Mouse (Mus musculus): Measurements from ENCODE around the gene Il34. TPM values are rescaled to one million over a fixed set of nuclear protein-coding genes. Genes with fewer than 3 reads are reported as not detected.
"Not testable (repeated sequence)": the region's sequence is repeated elsewhere in the genome, so short reads cannot be mapped to it uniquely, and the experiment has no call there.

The Il34 gene
- polyA plus RNA-seq, 1 experiment from 2014 or later: 0.24 TPM

GRCm38 (mm10) chr8:110787411-110787954 lies 18.2 kb downstream of the Il34 start:
- DNase-seq (ENCODE audit: low spot score): no peak
- H3K27ac ChIP-seq (replicated peaks): no peak overlapping the region
- H3K36me3 ChIP-seq (replicated peaks): no peaks in the 10 kb centered on the region
- no peaks in the 10 kb centered on the region for H3K9me3 ChIP-seq
- no peaks in the 10 kb centered on the region for H3K27me3 ChIP-seq (replicated peaks; ENCODE audit: low read depth, poor library complexity, severe bottlenecking)
- H3K4me3 ChIP-seq: no peak overlapping the region
- WGBS: 79% methylated on average over 9 of the region's 9 CpGs
- peaks cover 5% of the 10 kb centered on the region; the same call in 1 of the 2 replicates for H3K4me1 ChIP-seq

DNA sequence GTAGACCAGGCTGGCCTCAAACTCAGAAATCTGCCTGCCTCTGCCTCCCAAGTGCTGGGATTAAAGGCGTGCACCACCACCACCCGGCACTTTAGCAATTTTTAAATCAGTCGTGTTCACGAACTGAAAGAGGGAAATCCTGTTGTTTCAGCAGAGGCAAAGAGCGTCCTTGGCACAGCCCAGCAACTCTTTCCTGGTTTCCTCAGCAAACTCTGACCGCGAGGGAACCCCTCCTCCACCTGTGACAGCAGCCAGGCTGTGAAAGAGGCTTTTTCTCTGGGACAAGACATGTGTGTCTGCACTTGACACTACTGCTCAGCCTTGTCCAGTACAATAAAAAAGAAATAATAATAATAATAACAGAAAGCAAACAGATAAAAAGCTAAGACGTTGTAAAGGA lies 18.8 kb downstream of the Il34 start:
- WGBS: 86% methylated on average over 8 of the region's 8 CpGs
- Histone ChIP-seq H3K4me1 (peaks cover 5% of the 10 kb centered on the region; the same call in 1 of the 2 replicates), H3K36me3 (replicated peaks) (no peaks in the 10 kb centered on the region), H3K27me3 (replicated peaks; ENCODE audit: low read depth, poor library complexity, severe bottlenecking) (no peaks in the 10 kb centered on the region), H3K4me3 (no peak overlapping the region), H3K27ac (replicated peaks) (no peak overlapping the region), H3K9me3 (no peaks in the 10 kb centered on the region)
- no peak for DNase-seq (ENCODE audit: low spot score)

- not testable (repeated sequence) for H3K27ac ChIP-seq (replicated peaks); H3K36me3 ChIP-seq (replicated peaks)
- WGBS: 79% methylated on average over 7 of the region's 7 CpGs
Measured at GRCm38 (mm10) chr8:110786501-110786900, 19.2 kb downstream of the Il34 start.

GRCm38 (mm10) chr8:110785366-110785765 lies 20.4 kb downstream of the Il34 start:
- no peaks in the 10 kb centered on the region for H3K27me3 ChIP-seq (replicated peaks; ENCODE audit: low read depth, poor library complexity, severe bottlenecking)
- H3K4me3 ChIP-seq: no peak overlapping the region
- H3K27ac ChIP-seq (replicated peaks): no peak overlapping the region
- H3K4me1 ChIP-seq: peaks cover 5% of the 10 kb centered on the region; the same call in 1 of the 2 replicates
- 63% methylated on average over 2 of the region's 2 CpGs for WGBS
- no peaks in the 10 kb centered on the region for H3K9me3 ChIP-seq
- DNase-seq (ENCODE audit: low spot score): no peak
- no peaks in the 10 kb centered on the region for H3K36me3 ChIP-seq (replicated peaks)

More at GRCm38 (mm10) chr8:110786501-110786900, 19.2 kb downstream of the Il34 start:
- not testable (repeated sequence) for H3K9me3 ChIP-seq; H3K27me3 ChIP-seq (replicated peaks; ENCODE audit: low read depth, poor library complexity, severe bottlenecking); H3K4me3 ChIP-seq; DNase-seq (ENCODE audit: low spot score); H3K4me1 ChIP-seq

DNA sequence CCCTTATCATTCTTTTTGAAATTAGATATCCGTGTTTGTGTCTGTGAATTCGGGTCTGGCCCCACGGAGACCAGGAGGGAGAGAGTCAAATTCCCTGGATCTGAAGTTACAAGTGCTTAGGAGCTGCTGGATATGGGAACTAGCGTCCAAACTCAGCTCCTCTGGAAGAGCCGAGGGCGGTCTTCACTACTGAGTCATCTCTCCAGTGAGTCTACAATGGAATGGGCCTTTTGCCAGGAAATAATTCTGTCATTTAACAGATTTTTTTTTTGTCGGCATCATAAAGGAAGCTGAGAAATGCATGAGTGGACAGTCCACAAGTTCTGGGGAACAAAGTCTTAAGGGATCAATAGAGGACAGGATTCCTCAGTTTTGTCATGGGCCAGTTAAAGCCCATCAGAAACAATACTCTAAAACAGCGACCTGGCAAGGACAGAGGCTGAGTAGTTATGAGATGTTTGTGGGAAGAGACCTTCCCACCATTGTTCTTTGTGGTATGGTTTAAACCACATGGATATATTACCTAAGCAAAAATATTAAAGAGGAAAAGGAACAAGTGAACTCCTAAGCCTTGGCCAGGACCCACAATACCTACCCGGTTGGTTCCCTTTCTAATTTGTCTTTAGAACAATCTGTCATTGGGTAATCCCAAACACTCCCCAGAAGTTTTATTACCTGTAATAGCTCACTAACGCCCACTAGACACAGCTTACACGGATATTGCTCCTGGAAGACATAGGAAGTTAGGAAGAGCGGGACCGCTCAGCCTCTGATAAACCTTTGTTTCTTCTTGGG lies 25.6 kb downstream of the Il34 start:
- 88% methylated on average over 13 of the region's 13 CpGs for WGBS
- DNase-seq (ENCODE audit: low spot score): no peak
- Histone ChIP-seq H3K9me3 (no peaks in the 10 kb centered on the region), H3K27me3 (replicated peaks; ENCODE audit: low read depth, poor library complexity, severe bottlenecking) (no peaks in the 10 kb centered on the region), H3K27ac (replicated peaks) (no peak overlapping the region), H3K4me3 (no peak overlapping the region), H3K36me3 (replicated peaks) (no peaks in the 10 kb centered on the region), H3K4me1 (no peaks in the 10 kb centered on the region)

DNA sequence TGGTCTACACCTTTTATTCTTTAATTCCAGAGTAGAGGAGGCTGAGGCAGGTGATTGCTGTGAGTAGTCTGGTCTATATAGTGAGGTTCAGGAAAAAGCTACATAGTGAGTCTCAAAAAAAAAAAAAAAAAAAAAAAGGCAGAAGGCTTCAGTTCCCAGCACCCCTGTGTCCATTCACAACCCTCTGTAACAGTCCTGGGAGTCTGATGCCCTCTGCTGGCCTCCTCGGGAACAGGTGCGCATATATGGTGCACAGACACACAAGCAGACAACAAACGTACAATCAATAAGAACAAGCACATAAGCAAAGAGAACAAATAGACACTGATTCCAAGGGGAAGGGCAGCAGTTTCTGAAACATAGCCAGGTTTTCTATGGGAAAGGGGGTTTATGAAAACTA lies 29.4 kb downstream of the Il34 start:
- WGBS: 93% methylated on average over 3 of the region's 3 CpGs
- no peak overlapping the region for H3K4me3 ChIP-seq
- no peaks in the 10 kb centered on the region for H3K36me3 ChIP-seq (replicated peaks)
- H3K9me3 ChIP-seq: no peaks in the 10 kb centered on the region
- no peak overlapping the region for H3K27ac ChIP-seq (replicated peaks)
- H3K4me1 ChIP-seq: no peaks in the 10 kb centered on the region
- no peak for DNase-seq (ENCODE audit: low spot score)
- H3K27me3 ChIP-seq (replicated peaks; ENCODE audit: low read depth, poor library complexity, severe bottlenecking): no peaks in the 10 kb centered on the region

DNA sequence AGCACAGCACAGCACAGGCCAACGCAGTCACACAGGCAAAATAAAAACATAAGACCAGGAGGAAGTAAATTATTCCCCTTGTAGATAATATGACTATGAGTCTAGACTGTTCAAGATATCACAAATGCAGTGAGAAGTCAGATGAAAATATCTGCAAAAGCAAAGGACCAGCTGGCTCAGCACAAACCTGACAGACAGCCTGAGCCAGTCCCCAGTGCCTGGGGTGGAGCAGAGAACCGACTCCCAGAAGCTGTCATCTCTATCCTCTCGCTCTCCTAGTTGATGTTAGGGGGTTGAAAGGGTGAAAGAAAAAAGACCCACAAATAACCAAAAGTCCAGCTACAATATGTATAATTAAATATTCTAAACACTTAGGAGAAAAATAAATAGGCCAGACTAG lies 30.0 kb downstream of the Il34 start:
- WGBS: 90% methylated on average over 3 of the region's 3 CpGs
- H3K9me3 ChIP-seq: no peaks in the 10 kb centered on the region
- H3K4me3 ChIP-seq: no peak overlapping the region
- DNase-seq (ENCODE audit: low spot score): no peak
- no peaks in the 10 kb centered on the region for H3K36me3 ChIP-seq (replicated peaks)
- H3K27ac ChIP-seq (replicated peaks): no peak overlapping the region
- H3K27me3 ChIP-seq (replicated peaks; ENCODE audit: low read depth, poor library complexity, severe bottlenecking): no peaks in the 10 kb centered on the region
- H3K4me1 ChIP-seq: no peaks in the 10 kb centered on the region

- no peak overlapping the region for H3K27ac ChIP-seq (replicated peaks)
- H3K4me1 ChIP-seq: no peaks in the 10 kb centered on the region
- H3K27me3 ChIP-seq (replicated peaks; ENCODE audit: low read depth, poor library complexity, severe bottlenecking): no peaks in the 10 kb centered on the region
- no peaks in the 10 kb centered on the region for H3K36me3 ChIP-seq (replicated peaks)
- no peak overlapping the region for H3K4me3 ChIP-seq
- 76% methylated on average over 8 of the region's 8 CpGs for WGBS
- H3K9me3 ChIP-seq: no peaks in the 10 kb centered on the region
- no peak for DNase-seq (ENCODE audit: low spot score)
Measured at GRCm38 (mm10) chr8:110775316-110775715, 30.4 kb downstream of the Il34 start.

DNA sequence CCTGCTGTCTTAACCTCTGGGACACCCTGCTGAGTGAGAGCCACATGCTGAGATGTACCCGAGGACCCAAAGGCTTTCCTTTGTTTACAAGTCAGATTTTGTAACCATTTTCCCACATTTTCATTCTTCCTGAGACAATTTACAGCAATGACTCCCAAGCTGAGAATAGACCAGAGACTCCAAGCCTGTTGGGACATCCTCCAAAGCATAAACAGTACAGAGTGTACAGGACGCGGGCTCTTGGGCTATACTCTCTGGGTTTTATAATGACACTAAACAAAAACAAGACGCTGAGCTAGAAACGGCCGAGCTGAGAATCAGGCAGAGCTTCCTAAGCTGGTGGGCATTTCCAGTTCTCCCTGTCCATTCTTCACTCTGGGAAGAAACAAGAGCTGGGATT lies 31.0 kb downstream of the Il34 start:
- H3K9me3 ChIP-seq: no peaks in the 10 kb centered on the region
- H3K27me3 ChIP-seq (replicated peaks; ENCODE audit: low read depth, poor library complexity, severe bottlenecking): no peaks in the 10 kb centered on the region
- H3K27ac ChIP-seq (replicated peaks): no peak overlapping the region
- no peak for DNase-seq (ENCODE audit: low spot score)
- H3K36me3 ChIP-seq (replicated peaks): no peaks in the 10 kb centered on the region
- 83% methylated on average over 6 of the region's 6 CpGs for WGBS
- no peaks in the 10 kb centered on the region for H3K4me1 ChIP-seq
- no peak overlapping the region for H3K4me3 ChIP-seq

- no peak overlapping the region for H3K27ac ChIP-seq (replicated peaks)
- no peaks in the 10 kb centered on the region for H3K27me3 ChIP-seq (replicated peaks; ENCODE audit: low read depth, poor library complexity, severe bottlenecking)
- no peaks in the 10 kb centered on the region for H3K4me1 ChIP-seq
- no peak overlapping the region for H3K4me3 ChIP-seq
- no peaks in the 10 kb centered on the region for H3K36me3 ChIP-seq (replicated peaks)
- no peak for DNase-seq (ENCODE audit: low spot score)
- H3K9me3 ChIP-seq: no peaks in the 10 kb centered on the region
- WGBS: 72% methylated on average over 3 of the region's 3 CpGs
Measured at GRCm38 (mm10) chr8:110774047-110774446, 31.7 kb downstream of the Il34 start.

- Histone ChIP-seq H3K9me3 (no peaks in the 10 kb centered on the region), H3K4me1 (no peaks in the 10 kb centered on the region), H3K4me3 (no peak overlapping the region), H3K27ac (replicated peaks) (no peak overlapping the region), H3K27me3 (replicated peaks; ENCODE audit: low read depth, poor library complexity, severe bottlenecking) (no peaks in the 10 kb centered on the region), H3K36me3 (replicated peaks) (no peaks in the 10 kb centered on the region)
- DNase-seq (ENCODE audit: low spot score): no peak
- WGBS: 82% methylated on average over 7 of the region's 7 CpGs
Measured at GRCm38 (mm10) chr8:110772452-110772851, 33.3 kb downstream of the Il34 start.

GRCm38 (mm10) chr8:110767261-110767660 lies 38.5 kb downstream of the Il34 start:
- no peak for DNase-seq (ENCODE audit: low spot score)
- Histone ChIP-seq H3K27ac (replicated peaks) (no peak overlapping the region), H3K9me3 (no peaks in the 10 kb centered on the region), H3K27me3 (replicated peaks; ENCODE audit: low read depth, poor library complexity, severe bottlenecking) (no peaks in the 10 kb centered on the region), H3K36me3 (replicated peaks) (no peaks in the 10 kb centered on the region), H3K4me3 (no peak overlapping the region), H3K4me1 (no peaks in the 10 kb centered on the region)
- WGBS: 88% methylated on average over 6 of the region's 6 CpGs

GRCm38 (mm10) chr8:110764671-110765070 lies 41.1 kb downstream of the Il34 start:
- Histone ChIP-seq H3K9me3 (no peaks in the 10 kb centered on the region), H3K4me3 (no peak overlapping the region), H3K36me3 (replicated peaks) (no peaks in the 10 kb centered on the region), H3K4me1 (no peaks in the 10 kb centered on the region), H3K27ac (replicated peaks) (no peak overlapping the region), H3K27me3 (replicated peaks; ENCODE audit: low read depth, poor library complexity, severe bottlenecking) (no peaks in the 10 kb centered on the region)
- no peak for DNase-seq (ENCODE audit: low spot score)
- WGBS: 80% methylated on average over 3 of the region's 3 CpGs

All from embryonic facial prominence, embryonic 10.5 days (tissue).